Mouse (Mus musculus) megakaryocyte, embryonic 14.5 days (primary cell): ENCODE results near the gene Eef1g. TPM values are rescaled to one million over a fixed set of nuclear protein-coding genes. Genes with fewer than 3 reads are reported as not detected.
"Not testable (repeated sequence)": the region's sequence is repeated elsewhere in the genome, so short reads cannot be mapped to it uniquely, and the experiment has no call there.

ENCODE experiments used
- H3K27me3 ChIP-seq: replicated peaks from 2 replicates; pipeline ENCODE3; 2012; ENCODE audit warnings: inconsistent platforms
- H3K36me3 ChIP-seq: replicated peaks from 2 replicates; pipeline ENCODE3; 2012; ENCODE audit warnings: low read length, inconsistent platforms, mixed read lengths
- H3K4me1 ChIP-seq: 2 replicates; pipeline ENCODE4 v1.6.1; 2012; ENCODE audit warnings: inconsistent platforms
- H3K4me3 ChIP-seq: replicated peaks from 2 replicates; pipeline ENCODE3; 2012; ENCODE audit warnings: moderate library complexity, mild to moderate bottlenecking, inconsistent platforms
- H3K9me3 ChIP-seq: 2 replicates; pipeline ENCODE4 v1.6.1; 2012; ENCODE audit warnings: inconsistent platforms
- FLI1 ChIP-seq: IDR thresholded peaks from 2 replicates; pipeline ENCODE4 v1.6.1; 2012; ENCODE audit warnings: low read length, inconsistent platforms, mixed read lengths
- GATA1 ChIP-seq: IDR thresholded peaks from 3 replicates; pipeline ENCODE4 v1.6.1; 2012; ENCODE audit warnings: mixed read lengths, low read length, inconsistent platforms, borderline replicate concordance
- polyA plus RNA-seq: library from polyadenylated mRNA; stranded (reverse); fragments of >175 nt; gene quantifications from 2 replicates; pipeline ENCODE4 v1.2.3, GENCODE M21; 2012; ENCODE audit warnings: low replicate concordance; ENCODE audit not compliant: insufficient read depth

The Eef1g gene
- polyA plus RNA-seq, 1 experiment: 78.5 TPM

GRCm38 (mm10) chr19:8965771-8966170 is 1.1 kb upstream of the Eef1g start:
- H3K9me3 ChIP-seq: no peaks in the 10 kb centered on the region
- H3K4me1 ChIP-seq: peaks cover 51% of the 10 kb centered on the region
- TF ChIP-seq GATA1 (no peak), FLI1 (no peak)
- H3K36me3 ChIP-seq: peaks cover 78% of the 10 kb centered on the region
- H3K4me3 ChIP-seq: peak overlapping the region; percentile 91
- H3K27me3 ChIP-seq: no peaks in the 10 kb centered on the region

GRCm38 (mm10) chr19:8966198-8966589 is 647 bp upstream of the Eef1g start:
- TF ChIP-seq FLI1: no peak
- no peak for TF ChIP-seq GATA1
- H3K36me3 ChIP-seq: peaks cover 78% of the 10 kb centered on the region

GRCm38 (mm10) chr19:8967373-8967743 is 517 bp downstream of the Eef1g start:
- H3K36me3 ChIP-seq: peaks cover 78% of the 10 kb centered on the region
- no peaks in the 10 kb centered on the region for H3K27me3 ChIP-seq
- H3K9me3 ChIP-seq: no peaks in the 10 kb centered on the region
- TF ChIP-seq FLI1: no peak
- no peak for TF ChIP-seq GATA1
- H3K4me1 ChIP-seq: peaks cover 54% of the 10 kb centered on the region
- H3K4me3 ChIP-seq: peak overlapping the region; percentile 91

More at GRCm38 (mm10) chr19:8966198-8966589, 647 bp upstream of the Eef1g start:
- H3K9me3 ChIP-seq: no peaks in the 10 kb centered on the region
- H3K4me1 ChIP-seq: peaks cover 52% of the 10 kb centered on the region
- peak overlapping the region; percentile 91 for H3K4me3 ChIP-seq
- H3K27me3 ChIP-seq: no peaks in the 10 kb centered on the region

- no peaks in the 10 kb centered on the region for H3K27me3 ChIP-seq
- peaks cover 78% of the 10 kb centered on the region for H3K36me3 ChIP-seq
- H3K9me3 ChIP-seq: no peaks in the 10 kb centered on the region
- H3K4me1 ChIP-seq: peaks cover 56% of the 10 kb centered on the region
- H3K4me3 ChIP-seq: peak overlapping the region; percentile 91
- TF ChIP-seq FLI1 (no peak), GATA1 (no peak)
Observed at GRCm38 (mm10) chr19:8967893-8968292, 1.1 kb downstream of the Eef1g start.

GRCm38 (mm10) chr19:8972491-8972890 is 5.7 kb downstream of the Eef1g start:
- not testable (repeated sequence) for H3K4me3 ChIP-seq, H3K9me3 ChIP-seq

GRCm38 (mm10) chr19:8974638-8975037 is 7.8 kb downstream of the Eef1g start:
- TF ChIP-seq FLI1 (no peak), GATA1 (no peak)
- no peak overlapping the region for H3K4me3 ChIP-seq
- peaks cover 55% of the 10 kb centered on the region for H3K4me1 ChIP-seq

More at GRCm38 (mm10) chr19:8972491-8972890, 5.7 kb downstream of the Eef1g start:
- Histone ChIP-seq H3K36me3 (peaks cover 91% of the 10 kb centered on the region), H3K4me1 (peaks cover 57% of the 10 kb centered on the region)
- H3K27me3 ChIP-seq: not testable (repeated sequence)

GRCm38 (mm10) chr19:8975491-8975890 is 8.7 kb downstream of the Eef1g start:
- no peak overlapping the region for H3K4me3 ChIP-seq
- peaks cover 56% of the 10 kb centered on the region for H3K4me1 ChIP-seq
- no peaks in the 10 kb centered on the region for H3K9me3 ChIP-seq
- no peaks in the 10 kb centered on the region for H3K27me3 ChIP-seq
- peaks cover 100% of the 10 kb centered on the region for H3K36me3 ChIP-seq
- TF ChIP-seq GATA1 (no peak), FLI1 (no peak)

More at GRCm38 (mm10) chr19:8974638-8975037, 7.8 kb downstream of the Eef1g start:
- Histone ChIP-seq H3K9me3 (no peaks in the 10 kb centered on the region), H3K27me3 (no peaks in the 10 kb centered on the region), H3K36me3 (peaks cover 100% of the 10 kb centered on the region)

- Histone ChIP-seq H3K4me1 (peaks cover 60% of the 10 kb centered on the region), H3K9me3 (no peaks in the 10 kb centered on the region), H3K27me3 (no peaks in the 10 kb centered on the region), H3K4me3 (no peak overlapping the region), H3K36me3 (peaks cover 95% of the 10 kb centered on the region)
- TF ChIP-seq FLI1: no peak
- TF ChIP-seq GATA1: no peak
Observed at GRCm38 (mm10) chr19:8976535-8976934, 9.7 kb downstream of the Eef1g start.

GRCm38 (mm10) chr19:8980771-8981170 is 13.9 kb downstream of the Eef1g start:
- peaks cover 53% of the 10 kb centered on the region for H3K36me3 ChIP-seq
- H3K9me3 ChIP-seq: no peaks in the 10 kb centered on the region
- peaks cover 76% of the 10 kb centered on the region for H3K4me1 ChIP-seq
- H3K27me3 ChIP-seq: peaks cover 3% of the 10 kb centered on the region
- TF ChIP-seq FLI1: no peak
- H3K4me3 ChIP-seq: peak overlapping the region; percentile 57

- no peak overlapping the region for H3K4me3 ChIP-seq
- no peaks in the 10 kb centered on the region for H3K9me3 ChIP-seq
- peaks cover 11% of the 10 kb centered on the region for H3K27me3 ChIP-seq
- no peak for TF ChIP-seq GATA1
- TF ChIP-seq FLI1: no peak
- H3K4me1 ChIP-seq: peaks cover 73% of the 10 kb centered on the region
- peaks cover 45% of the 10 kb centered on the region for H3K36me3 ChIP-seq
Observed at GRCm38 (mm10) chr19:8981450-8982168, 14.8 kb downstream of the Eef1g start.
